Mouse (Mus musculus): ENCODE data around the gene 0610012G03Rik. TPM values are rescaled to one million over a fixed set of nuclear protein-coding genes. Genes with fewer than 3 reads are reported as not detected.
A peak's percentile ranks its signal among the peaks of the same experiment; 100 is the strongest.

0610012G03Rik gene
- polyA plus RNA-seq, 1 experiment, result 67.6 TPM

DNA sequence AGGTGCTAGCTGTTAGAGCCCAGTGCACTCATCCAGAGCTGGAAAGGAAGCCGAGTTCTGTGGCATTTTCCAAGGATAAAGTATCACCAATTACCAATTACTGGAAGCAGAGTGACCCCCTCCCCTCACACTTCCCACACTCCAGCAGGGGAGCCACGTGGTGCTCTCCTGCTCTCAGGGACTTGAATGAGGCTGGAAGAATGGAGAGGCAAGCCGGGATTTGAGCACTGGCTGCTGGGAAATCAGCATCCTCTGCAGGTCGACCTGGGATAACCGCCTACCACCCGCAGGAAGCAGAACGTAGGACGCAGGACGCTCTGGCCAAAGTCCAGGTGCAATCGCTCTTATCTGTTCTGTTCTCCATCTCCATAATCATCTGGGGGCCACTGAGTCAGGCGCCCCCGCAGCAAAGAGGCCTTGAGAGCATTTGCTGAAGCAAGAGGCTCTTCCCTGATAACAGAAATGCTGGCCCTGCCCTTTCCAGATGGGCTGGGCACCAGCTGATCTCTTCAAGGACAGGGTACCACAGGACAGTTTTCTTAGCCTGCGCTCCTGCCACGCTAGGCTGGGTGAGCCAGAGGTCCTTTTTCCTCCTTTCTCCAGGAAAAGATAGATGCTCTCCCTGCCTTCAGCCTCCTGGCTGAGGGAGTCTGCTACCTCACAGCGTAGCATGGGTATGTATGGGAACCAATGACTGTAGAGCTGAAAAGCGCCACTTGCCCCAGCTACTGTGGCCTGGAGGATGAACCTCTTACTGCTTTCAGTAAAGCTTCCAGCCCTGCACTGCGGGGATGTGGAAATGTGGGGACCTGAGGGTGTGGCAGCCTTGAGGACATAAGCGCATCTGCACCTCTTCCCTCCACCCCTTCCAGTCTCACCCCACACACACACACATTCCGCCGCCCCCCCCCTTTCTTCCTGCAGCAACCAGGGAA lies 42.1 kb downstream of the 0610012G03Rik start:
- peak; percentile 52 for DNase-seq (ENCODE audit: low read depth)
- TF ChIP-seq CTCF (IDR thresholded peaks at IDR 0.05; ENCODE audit: borderline replicate concordance, extremely low read depth, insufficient read depth, insufficient read length), result no peak
- no peak for TF ChIP-seq POLR2A (IDR thresholded peaks at IDR 0.05; ENCODE audit: borderline replicate concordance, extremely low read depth, insufficient read depth, insufficient read length, poor library complexity, severe bottlenecking)

DNA sequence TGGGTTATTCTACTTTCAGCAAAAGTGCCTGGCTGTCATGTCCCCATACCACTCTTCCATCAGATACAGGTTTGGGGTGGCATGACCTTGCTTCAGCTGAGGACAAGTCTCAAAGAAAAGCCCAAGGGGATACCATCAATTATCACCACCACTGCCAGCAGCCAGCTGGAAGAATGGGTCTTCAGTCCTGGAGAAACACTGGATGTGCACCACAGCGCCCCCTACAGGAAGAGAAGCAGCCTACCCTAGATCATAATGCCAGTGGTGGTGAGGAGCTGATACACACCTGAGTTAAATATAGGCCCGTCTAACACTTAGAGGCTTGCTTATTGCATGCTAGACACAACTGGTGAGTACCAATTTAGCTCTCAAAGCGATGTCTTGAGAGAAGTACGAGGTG lies 43.0 kb downstream of the 0610012G03Rik start:
- TF ChIP-seq POLR2A (IDR thresholded peaks at IDR 0.05; ENCODE audit: borderline replicate concordance, extremely low read depth, insufficient read depth, insufficient read length, poor library complexity, severe bottlenecking) (no peak), CTCF (IDR thresholded peaks at IDR 0.05; ENCODE audit: borderline replicate concordance, extremely low read depth, insufficient read depth, insufficient read length) (peak; percentile 28; the same call in 1 of the 2 replicates)
- DNase-seq (ENCODE audit: low read depth), result no peak

DNA sequence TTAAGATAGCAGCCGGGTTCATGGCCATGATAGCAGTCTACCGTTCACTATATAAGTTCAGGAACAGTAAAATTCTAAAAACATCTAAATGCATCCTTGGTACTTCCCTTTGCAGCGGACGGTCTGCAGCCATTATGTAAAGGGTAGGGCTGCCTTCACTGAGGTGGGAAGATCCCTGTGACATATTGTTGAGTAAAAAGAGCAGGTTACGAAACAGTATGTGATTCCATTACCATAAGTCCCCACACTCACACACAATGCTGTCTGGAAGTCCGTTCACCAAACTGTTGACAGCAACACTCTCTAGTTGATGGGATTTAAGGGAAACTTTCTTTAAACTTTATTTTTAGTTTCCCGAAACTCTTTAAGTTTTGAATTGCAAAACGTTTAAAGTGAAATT lies 45.1 kb downstream of the 0610012G03Rik start:
- TF ChIP-seq POLR2A (IDR thresholded peaks at IDR 0.05; ENCODE audit: borderline replicate concordance, extremely low read depth, insufficient read depth, insufficient read length, poor library complexity, severe bottlenecking), result no peak
- no peak for TF ChIP-seq CTCF (IDR thresholded peaks at IDR 0.05; ENCODE audit: borderline replicate concordance, extremely low read depth, insufficient read depth, insufficient read length)
- DNase-seq (ENCODE audit: low read depth), result no peak

DNA sequence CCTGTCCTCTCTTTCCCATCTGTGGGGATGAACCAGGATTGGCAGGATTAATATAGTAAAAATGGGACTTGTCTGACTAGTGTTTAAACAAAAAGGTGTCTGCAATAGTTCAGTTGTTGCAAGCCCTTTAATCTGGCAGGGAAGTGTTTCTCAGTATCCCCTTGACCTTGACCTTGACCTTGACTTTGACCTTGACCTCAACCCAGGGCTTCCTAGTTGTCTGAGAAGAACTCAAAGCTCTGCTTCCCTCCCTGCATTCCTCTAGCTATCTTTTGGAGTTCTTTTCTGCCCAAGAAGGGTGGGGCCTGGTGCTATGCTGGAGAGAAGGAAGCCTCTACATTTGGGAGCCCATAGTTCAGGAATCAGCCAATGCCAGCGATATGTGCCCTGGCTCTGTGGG lies 46.4 kb downstream of the 0610012G03Rik start:
- no peak for DNase-seq (ENCODE audit: low read depth)
- TF ChIP-seq POLR2A (IDR thresholded peaks at IDR 0.05; ENCODE audit: borderline replicate concordance, extremely low read depth, insufficient read depth, insufficient read length, poor library complexity, severe bottlenecking), result no peak
- TF ChIP-seq CTCF (IDR thresholded peaks at IDR 0.05; ENCODE audit: borderline replicate concordance, extremely low read depth, insufficient read depth, insufficient read length), result no peak

DNA sequence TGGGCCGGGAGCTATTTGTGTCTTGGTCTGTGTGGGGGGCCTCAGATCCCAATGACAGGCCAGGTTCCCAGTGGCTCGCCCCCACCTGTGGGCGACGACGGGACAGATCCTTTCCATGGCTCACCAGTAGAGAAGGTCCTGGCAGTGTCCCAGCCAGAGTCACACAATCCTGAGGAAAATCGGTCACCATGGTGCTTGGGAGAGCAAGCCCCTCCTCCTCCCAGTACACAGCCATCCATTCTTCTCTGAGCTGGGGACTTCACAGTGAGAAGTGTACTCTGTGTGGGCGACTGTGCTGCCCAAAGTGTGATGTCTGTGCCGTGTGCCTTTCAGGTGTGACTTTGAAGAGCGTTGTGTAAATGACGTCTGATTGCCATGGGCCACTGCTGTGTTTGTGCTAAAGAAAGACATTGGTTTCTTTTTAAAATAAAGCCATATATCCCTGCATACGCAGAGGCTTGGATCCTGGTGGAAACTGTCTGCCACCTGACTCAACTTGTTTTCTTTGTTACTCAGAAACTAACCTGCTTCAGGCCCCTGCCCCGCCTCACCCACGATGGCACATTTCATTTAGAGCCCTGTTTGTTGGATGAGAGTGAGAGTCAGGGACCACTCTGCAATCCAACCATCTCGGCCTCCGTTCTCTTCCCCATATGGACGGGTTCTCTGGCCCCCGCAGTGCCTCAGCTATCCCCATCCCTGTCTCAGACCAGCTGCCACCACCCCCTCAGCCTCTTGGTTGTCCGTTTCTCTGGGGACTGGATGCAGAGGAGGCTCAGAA lies 49.6 kb downstream of the 0610012G03Rik start:
- peak; percentile 84 for DNase-seq (ENCODE audit: low read depth)
- TF ChIP-seq CTCF (IDR thresholded peaks at IDR 0.05; ENCODE audit: borderline replicate concordance, extremely low read depth, insufficient read depth, insufficient read length) (no peak), POLR2A (IDR thresholded peaks at IDR 0.05; ENCODE audit: borderline replicate concordance, extremely low read depth, insufficient read depth, insufficient read length, poor library complexity, severe bottlenecking) (no peak)

Other genes with a start within 250 kb of the 0610012G03Rik start
- 0.15 and 0.16 TPM in 2 replicates for gene Meltf, start 69.7 kb downstream of the 0610012G03Rik start, polyA plus RNA-seq (2012; rRNA removed)
- 0.86 and 1.5 TPM in 2 replicates for gene Pigz, start 14.6 kb downstream of the 0610012G03Rik start, polyA plus RNA-seq (2012; rRNA removed)
- gene Ncbp2, start within 50 bp of the 0610012G03Rik start, polyA plus RNA-seq (2012; rRNA removed), result 77.3 and 93.8 TPM in 2 replicates
- 18.3 and 23.2 TPM in 2 replicates for gene Senp5, start 54.8 kb upstream of the 0610012G03Rik start, polyA plus RNA-seq (2012; rRNA removed)
- 30.7 and 39.0 TPM in 2 replicates for gene Pak2, start 130.8 kb upstream of the 0610012G03Rik start, polyA plus RNA-seq (2012; rRNA removed)
- gene Pigx, start 151.2 kb upstream of the 0610012G03Rik start, polyA plus RNA-seq (2012; rRNA removed), result 74.9 and 103 TPM in 2 replicates
- 24.3 and 26.3 TPM in 2 replicates for gene Cep19, start 151.3 kb upstream of the 0610012G03Rik start, polyA plus RNA-seq (2012; rRNA removed)
- gene Nrros, start 217.1 kb upstream of the 0610012G03Rik start, polyA plus RNA-seq (2012; rRNA removed), result 6.8 and 8.8 TPM in 2 replicates
- gene Bex6, start 231.3 kb upstream of the 0610012G03Rik start, polyA plus RNA-seq (2012; rRNA removed), result not detected in 2 replicates

All from brain, embryonic 14.5 days (tissue).